Mouse (Mus musculus) retina, postnatal 1 day (tissue): ENCODE measurements around the gene Igtp.
"Not testable (repeated sequence)": the region's sequence is repeated elsewhere in the genome, so short reads cannot be mapped to it uniquely, and the experiment has no call there.

Experiments used
- DNase-seq: peaks from one replicate; pipeline ENCODE4 v3.0.0-alpha.2; 2012

Igtp gene

GRCm38 (mm10) chr11:58199229-58200037 lies at the start of gene Igtp, which contains the start of gene Irgm2:
Gene Igtp (plus strand): TSS chr11:58199556.
Gene Irgm2 (plus strand): TSS chr11:58199618.
- DNase-seq, result peak; percentile 67

- no peak for DNase-seq
Observed at GRCm38 (mm10) chr11:58155458-58155857, 43.9 kb upstream of the Igtp start.

DNA sequence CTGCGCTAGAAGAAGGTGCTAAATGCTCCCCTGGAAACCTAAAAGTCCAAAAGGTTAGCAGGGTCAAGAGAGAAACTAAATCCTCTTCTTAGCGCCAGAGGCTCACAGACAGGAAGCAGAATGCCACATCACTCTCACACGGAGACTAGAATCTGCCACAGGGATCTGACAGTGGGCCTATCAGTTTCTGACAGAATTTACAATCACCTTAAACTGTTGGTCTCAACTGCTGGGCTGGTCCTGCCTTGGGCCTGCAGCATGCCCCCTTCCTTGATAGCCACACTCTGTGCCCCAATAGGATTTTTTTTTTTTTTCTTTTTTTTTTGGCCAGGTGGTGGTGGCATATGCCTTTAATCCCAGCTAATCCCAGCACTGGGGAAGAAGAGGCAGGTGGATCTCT lies 42.5 kb upstream of the Igtp start:
- DNase-seq, result no peak

DNA sequence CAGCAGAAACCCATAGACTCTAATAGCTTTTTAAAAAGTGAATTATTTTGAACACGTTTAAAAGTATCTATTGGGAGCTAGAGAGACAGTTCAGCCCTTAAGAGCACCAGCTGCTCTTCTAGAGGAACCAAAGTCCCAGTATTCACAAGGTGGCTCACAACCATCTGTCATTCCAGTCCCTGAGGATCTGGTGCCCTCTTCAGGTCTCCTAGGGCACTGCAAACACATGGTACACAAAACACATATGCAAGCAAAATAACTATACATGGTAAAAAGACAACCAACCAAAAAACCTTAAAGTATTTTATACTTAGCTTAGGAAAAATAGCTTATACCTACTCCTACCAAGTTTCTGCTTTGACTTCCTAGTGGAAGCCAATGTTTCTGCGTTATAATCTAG lies 34.3 kb upstream of the Igtp start:
- DNase-seq, result peak; percentile 28

DNA sequence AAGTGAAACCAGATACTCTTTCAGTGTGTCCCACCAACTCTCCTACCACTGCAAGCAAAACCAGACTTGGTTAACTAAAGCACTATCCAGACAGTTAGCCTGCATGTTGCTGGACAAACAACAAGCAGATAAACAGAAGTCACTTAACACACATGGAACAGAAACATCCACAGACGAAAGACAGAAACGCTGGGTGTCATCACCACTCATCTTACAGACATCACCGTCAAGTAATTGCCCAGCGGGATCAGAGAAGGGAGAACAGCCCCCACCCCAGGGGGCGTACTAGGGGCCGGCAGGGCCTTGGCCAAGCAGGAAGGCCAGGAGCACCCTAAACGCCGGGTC lies 31.6 kb upstream of the Igtp start:
- no peak for DNase-seq

- peak; percentile 89 for DNase-seq
Observed at GRCm38 (mm10) chr11:58168167-58168915, 31.0 kb upstream of the Igtp start, which contains the start of gene Gemin5. Gene Gemin5 (minus strand): TSS chr11:58168539.

GRCm38 (mm10) chr11:58169666-58170065 lies 29.7 kb upstream of the Igtp start:
- no peak for DNase-seq

DNA sequence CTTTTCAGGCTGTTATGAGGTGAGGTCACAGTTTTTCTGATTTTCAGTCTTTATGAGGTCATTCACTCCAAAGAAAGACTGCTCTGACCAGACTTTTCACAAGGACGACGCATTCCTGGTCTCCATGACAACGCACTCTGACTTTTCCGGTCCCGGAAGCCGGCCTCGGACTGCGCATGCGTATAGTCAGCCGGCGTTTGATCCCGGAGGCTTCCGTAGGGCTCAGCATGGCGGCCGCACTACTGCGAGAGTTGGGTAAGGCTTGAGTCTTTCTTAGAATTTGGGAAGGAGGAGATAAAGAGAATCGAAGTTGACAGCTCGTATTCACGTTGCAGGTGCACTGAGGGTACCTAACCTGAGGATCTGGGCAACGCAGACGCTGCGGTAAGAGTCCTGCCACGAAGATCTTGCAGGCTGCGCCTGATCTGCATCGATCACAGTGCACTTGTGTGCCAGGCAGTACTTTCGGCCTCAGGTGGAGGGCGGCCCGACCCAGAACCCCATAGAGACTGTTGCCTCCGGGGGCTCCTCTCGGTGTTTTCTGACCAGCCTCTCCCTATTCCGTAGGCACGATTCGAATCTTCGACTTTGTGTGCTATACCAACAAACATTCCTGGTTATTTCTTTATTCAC lies 27.8 kb upstream of the Igtp start, which contains the start of gene Mrpl22:
Gene Mrpl22 (plus strand): TSS at position 203 of the 633 bp plus-strand sequence.
- peak; percentile 97 for DNase-seq

DNA sequence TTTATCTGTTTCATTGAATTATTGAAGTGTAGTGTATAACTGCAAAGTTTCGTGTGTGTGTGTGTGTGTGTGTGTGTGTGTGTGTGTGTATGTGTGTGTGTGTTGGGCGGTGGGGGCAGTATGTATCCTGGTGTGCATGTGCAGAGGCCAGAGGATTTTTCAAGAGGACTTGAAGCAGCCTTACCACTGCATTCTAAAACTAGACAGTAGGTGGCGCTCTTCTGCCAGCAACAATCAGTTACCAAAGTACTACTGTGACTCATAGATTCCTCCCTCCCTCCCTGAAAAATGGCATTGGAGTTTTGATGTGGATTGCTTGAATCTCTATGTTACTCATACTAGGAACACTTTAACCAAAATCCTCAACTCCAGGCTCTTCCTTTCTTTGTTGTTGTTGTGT lies 19.8 kb upstream of the Igtp start:
- DNase-seq, result peak; percentile 91

DNA sequence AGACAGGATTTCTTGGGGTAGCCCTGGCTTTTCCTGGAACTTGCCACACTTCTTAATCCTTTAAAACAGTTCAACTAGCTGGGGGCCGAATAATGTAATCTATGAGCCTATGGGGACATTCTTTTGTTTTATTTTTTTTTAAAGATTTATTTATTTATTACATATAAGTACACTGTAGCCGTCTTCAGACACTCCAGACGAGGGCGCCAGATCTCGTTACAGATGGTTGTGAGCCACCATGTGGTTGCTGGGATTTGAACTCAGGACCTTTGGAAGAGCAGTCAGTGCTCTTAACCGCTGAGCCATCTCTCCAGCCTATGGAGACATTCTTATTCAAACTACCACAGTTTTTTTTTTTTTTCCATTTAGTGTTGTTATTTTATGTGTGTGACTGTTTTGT lies 19.4 kb upstream of the Igtp start:
- not testable (repeated sequence) for DNase-seq

- DNase-seq, result no peak
Observed at GRCm38 (mm10) chr11:58180756-58181155, 18.6 kb upstream of the Igtp start.

- no peak for DNase-seq
Observed at GRCm38 (mm10) chr11:58183579-58183978, 15.8 kb upstream of the Igtp start.

- no peak for DNase-seq
Observed at GRCm38 (mm10) chr11:58189675-58190074, 9.7 kb upstream of the Igtp start.

GRCm38 (mm10) chr11:58193326-58193725 lies 6.0 kb upstream of the Igtp start:
- DNase-seq, result no peak

- DNase-seq, result peak; percentile 37
Observed at GRCm38 (mm10) chr11:58193860-58194520, 5.4 kb upstream of the Igtp start.

- no peak for DNase-seq
Observed at GRCm38 (mm10) chr11:58198663-58199062, 693 bp upstream of the Igtp start.

DNA sequence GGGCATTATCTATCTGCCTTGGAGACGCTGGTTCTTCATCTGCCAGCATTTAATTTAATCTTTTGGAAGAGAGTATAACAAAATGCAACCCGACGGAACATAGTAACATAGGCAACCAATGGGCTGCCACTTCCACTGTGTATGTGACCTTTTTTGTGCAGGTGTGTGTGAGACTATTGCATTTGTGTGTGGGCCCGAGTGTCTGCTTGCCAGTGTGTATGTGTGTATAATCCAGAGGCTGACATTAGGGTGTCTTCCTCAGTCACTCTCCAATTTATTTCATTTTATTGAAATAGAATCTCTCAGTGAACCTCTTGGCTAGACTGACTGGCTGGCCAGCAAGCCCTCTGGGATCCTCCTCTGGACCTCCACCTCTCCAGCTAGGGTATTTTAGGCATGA lies 870 bp downstream of the Igtp start:
- no peak for DNase-seq

DNA sequence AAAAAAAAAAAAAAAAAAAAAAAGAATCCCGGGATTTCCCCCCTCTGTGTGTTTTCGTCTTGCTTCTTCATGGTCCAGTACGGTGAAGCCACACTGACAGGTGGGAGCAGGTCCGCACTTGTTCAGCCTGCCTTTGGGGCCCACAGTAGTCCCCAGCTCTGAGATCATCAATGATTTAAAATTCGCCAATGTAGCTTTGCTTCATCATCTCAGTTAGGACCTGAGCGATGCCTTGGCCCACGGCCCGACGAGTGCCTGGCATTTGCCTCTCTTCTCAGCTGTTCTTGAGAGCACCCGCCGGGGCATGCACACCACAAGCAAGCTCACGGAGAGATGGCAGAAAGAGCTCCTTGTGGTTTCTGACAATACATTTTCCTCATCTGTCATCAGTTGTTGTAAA lies 1.7 kb downstream of the Igtp start:
- DNase-seq, result no peak

GRCm38 (mm10) chr11:58210321-58210886 lies 11.0 kb downstream of the Igtp start:
- no peak for DNase-seq

- no peak for DNase-seq
Observed at GRCm38 (mm10) chr11:58211062-58211681, 11.8 kb downstream of the Igtp start.

- DNase-seq, result no peak
Observed at GRCm38 (mm10) chr11:58211682-58212067, 12.3 kb downstream of the Igtp start.

DNA sequence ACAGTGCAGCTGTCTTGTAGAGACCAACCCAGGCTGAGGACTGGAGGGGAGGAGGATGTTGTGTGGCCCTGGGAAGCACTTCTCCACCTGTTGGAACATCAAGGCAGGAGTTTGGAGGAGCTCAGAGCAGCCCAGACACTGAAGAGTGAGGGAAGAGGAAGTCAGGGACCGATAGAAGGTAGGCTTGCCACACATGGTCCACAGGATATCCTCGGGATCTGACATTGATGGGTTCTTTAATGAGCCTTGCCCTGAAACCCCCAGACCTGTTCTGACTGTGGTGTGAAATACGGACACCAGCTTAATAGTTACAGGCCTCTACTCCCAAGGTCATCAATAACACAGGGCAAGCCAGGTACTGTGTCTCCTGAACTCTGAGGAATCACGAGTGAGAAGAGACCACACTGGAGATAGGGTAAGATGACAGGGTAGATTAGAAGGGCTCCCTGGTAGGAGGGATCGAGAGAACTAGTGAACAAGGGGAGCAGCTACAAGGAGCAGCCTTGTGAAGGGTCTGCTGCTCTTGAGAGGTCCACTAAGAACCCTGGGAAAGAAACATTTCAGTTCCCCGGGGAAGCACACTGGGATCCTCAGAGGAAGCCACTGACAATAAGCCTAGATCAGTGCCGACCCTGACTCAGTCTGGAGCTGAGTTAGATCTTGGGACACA lies 14.5 kb downstream of the Igtp start:
- no peak for DNase-seq
